Mouse (Mus musculus): ENCODE results near the gene Zp3. TPM values are rescaled to one million over a fixed set of nuclear protein-coding genes. Genes with fewer than 3 reads are reported as not detected.

The Zp3 gene
- polyA plus RNA-seq, 1 experiment from 2014 or later: not detected

DNA sequence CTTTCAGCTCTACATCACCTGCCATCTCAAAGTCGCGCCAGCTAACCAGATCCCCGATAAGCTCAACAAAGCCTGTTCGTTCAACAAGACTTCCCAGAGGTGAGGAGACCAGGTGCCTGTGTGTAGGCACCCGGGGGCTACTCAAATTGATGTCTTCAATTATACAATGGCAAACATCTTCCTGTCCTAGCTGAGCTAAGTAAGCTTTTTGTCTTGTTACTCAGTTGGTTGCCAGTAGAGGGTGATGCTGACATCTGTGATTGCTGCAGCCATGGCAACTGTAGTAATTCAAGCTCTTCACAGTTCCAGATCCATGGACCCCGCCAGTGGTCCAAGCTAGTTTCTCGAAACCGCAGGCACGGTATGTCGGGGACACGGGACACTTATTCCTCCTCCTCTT, 7.3 kb downstream of the Zp3 start:
- 57% methylated on average over 11 of the region's 11 CpGs for WGBS
- ATAC-seq: no peak

DNA sequence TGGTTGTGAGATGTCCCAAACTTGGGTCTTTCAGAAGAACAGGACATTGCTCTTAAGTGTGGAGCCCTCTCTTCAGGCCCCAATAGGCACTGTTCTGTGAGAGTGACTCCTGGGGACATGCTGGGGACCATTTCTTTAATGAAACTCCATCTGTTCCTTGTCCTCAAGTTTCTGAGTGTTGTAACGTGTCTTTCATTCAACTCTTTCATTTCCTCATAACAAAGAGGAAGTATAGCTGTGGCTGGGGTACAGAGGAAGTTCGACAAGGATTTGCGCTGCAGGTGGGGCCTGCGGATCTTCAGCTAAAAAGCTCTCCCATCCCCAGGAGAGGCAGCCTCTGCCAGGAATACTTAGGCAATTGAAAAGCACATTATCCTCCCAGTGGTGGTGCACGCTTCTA, 10.7 kb downstream of the Zp3 start:
- Histone ChIP-seq H3K4me1 (replicated peaks) (peaks cover 4% of the 10 kb centered on the region), H3K4me2 (replicated peaks) (no peak overlapping the region), H3K27ac (no peak overlapping the region), H3K4me3 (replicated peaks) (no peak overlapping the region), H3K27me3 (no peaks in the 10 kb centered on the region), H3K9me3 (no peaks in the 10 kb centered on the region), H3K9ac (replicated peaks) (no peak overlapping the region), H3K36me3 (no peaks in the 10 kb centered on the region)
- ATAC-seq: no peak
- 70% methylated on average over 5 of the region's 5 CpGs for WGBS

More for the DNA sequence above, 7.3 kb downstream of the Zp3 start:
- H3K27me3 ChIP-seq: no peaks in the 10 kb centered on the region
- no peaks in the 10 kb centered on the region for H3K9me3 ChIP-seq
- H3K36me3 ChIP-seq: no peaks in the 10 kb centered on the region
- no peaks in the 10 kb centered on the region for H3K4me1 ChIP-seq (replicated peaks)
- no peak overlapping the region for H3K9ac ChIP-seq (replicated peaks)
- no peak overlapping the region for H3K27ac ChIP-seq
- no peak overlapping the region for H3K4me3 ChIP-seq (replicated peaks)
- no peak overlapping the region for H3K4me2 ChIP-seq (replicated peaks)

DNA sequence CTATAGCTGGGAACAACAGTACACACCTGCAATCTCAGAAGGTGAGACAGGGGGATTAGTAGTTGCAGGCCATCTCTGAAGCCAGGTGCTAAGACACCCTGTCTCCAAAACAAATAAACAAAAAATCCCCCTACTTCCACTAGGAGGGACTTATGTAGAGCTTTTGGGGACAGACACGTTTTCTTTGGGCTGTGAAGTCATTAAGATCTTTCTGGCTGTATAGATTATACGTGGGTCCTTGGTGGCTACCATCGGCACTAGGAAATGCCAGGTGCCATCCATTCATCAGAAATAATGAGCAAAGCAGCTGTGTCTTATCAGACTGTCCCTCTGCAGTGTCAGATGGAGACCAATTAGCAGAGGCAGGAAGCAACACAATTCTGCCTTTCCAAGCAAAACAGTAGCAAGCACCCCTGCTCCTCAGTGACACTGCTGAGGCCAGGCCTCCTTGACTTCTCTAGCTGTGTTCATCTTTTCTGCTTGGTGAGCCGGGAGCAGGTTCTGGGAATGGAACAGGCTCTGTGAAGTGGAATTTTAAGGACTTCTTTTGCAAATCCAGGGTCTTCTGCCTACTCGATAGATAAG, 13.6 kb downstream of the Zp3 start:
- H3K9me3 ChIP-seq: no peaks in the 10 kb centered on the region
- H3K4me2 ChIP-seq (replicated peaks): no peak overlapping the region
- H3K9ac ChIP-seq (replicated peaks): no peak overlapping the region
- no peak overlapping the region for H3K27ac ChIP-seq
- H3K4me1 ChIP-seq (replicated peaks): peaks cover 16% of the 10 kb centered on the region
- 59% methylated on average over 5 of the region's 5 CpGs for WGBS
- H3K36me3 ChIP-seq: peaks cover 22% of the 10 kb centered on the region
- ATAC-seq: no peak
- H3K4me3 ChIP-seq (replicated peaks): no peak overlapping the region
- H3K27me3 ChIP-seq: no peaks in the 10 kb centered on the region

DNA sequence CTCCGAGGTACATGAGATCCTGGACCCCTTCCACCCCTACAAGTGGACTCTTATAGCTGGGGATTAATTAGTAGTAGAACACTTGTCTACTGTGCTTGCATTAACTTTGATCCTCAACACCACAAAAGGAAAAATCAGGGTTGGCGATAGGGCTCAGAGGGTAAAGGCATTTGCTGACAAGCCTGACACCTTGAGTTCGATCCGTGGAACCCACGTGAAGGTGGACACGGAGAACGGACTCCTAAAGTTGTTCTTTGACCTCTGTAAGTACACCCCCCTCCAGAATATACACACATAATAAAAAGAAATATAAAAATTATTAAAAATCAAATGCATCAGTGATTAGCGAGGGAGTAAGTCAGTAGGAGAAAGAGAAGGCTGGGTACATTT, 14.4 kb downstream of the Zp3 start:
- H3K4me1 ChIP-seq (replicated peaks): peaks cover 16% of the 10 kb centered on the region
- peak overlapping the region; percentile 84; the same call in 1 of the 2 replicates for H3K4me3 ChIP-seq (replicated peaks)
- peak; percentile 59 for ATAC-seq
- H3K27ac ChIP-seq: no peak overlapping the region
- H3K36me3 ChIP-seq: peaks cover 30% of the 10 kb centered on the region
- H3K9ac ChIP-seq (replicated peaks): no peak overlapping the region
- H3K4me2 ChIP-seq (replicated peaks): no peak overlapping the region
- H3K27me3 ChIP-seq: no peaks in the 10 kb centered on the region
- WGBS: 70% methylated on average over 8 of the region's 8 CpGs
- no peaks in the 10 kb centered on the region for H3K9me3 ChIP-seq

GRCm38 (mm10) chr5:135994725-135995687, 15.1 kb downstream of the Zp3 start, which contains the start of gene Dtx2:
Gene Dtx2, plus strand, starts transcription at chr5:135994800.
- H3K4me3 ChIP-seq (replicated peaks): peak within 1 kb of the TSS; percentile 84
- H3K27me3 ChIP-seq: no peaks in the 10 kb centered on the region
- WGBS: 1% methylated on average over 47 of the region's 47 CpGs
- peak within 1 kb of the TSS; percentile 79 for H3K4me2 ChIP-seq (replicated peaks)
- peaks cover 16% of the 10 kb centered on the region for H3K4me1 ChIP-seq (replicated peaks)
- H3K9ac ChIP-seq (replicated peaks): peak within 1 kb of the TSS; percentile 93
- peak; percentile 95 for ATAC-seq
- peaks cover 37% of the 10 kb centered on the region for H3K36me3 ChIP-seq
- no peaks in the 10 kb centered on the region for H3K9me3 ChIP-seq
- peak within 1 kb of the TSS; percentile 85 for H3K27ac ChIP-seq

DNA sequence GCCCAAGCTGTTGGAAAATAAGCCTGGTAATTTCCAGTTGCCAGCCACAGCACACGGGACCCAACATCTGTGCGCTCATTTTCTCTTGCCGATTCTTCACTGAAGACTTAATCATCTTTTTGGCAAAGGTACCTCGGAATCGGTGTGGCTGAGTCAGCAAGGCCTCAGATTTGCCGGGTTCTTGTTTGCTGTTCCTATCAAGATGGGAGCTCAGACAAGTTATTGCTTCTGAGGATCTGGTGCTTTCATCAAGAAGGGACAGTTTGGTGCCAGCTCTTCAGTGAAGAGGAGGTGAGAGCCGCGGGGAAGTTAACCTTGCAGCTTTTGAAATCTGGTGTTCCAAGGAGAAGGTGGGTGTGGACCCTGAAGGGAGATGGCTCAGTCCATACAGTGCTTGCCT, 16.3 kb downstream of the Zp3 start:
- Histone ChIP-seq H3K4me3 (replicated peaks) (peak overlapping the region; percentile 84; the same call in 1 of the 2 replicates), H3K27ac (no peak overlapping the region), H3K36me3 (peaks cover 39% of the 10 kb centered on the region), H3K9me3 (no peaks in the 10 kb centered on the region), H3K4me2 (replicated peaks) (no peak overlapping the region), H3K27me3 (no peaks in the 10 kb centered on the region), H3K4me1 (replicated peaks) (peaks cover 16% of the 10 kb centered on the region), H3K9ac (replicated peaks) (no peak overlapping the region; the same call in 1 of the 2 replicates)
- 91% methylated on average over 8 of the region's 8 CpGs for WGBS
- no peak for ATAC-seq

DNA sequence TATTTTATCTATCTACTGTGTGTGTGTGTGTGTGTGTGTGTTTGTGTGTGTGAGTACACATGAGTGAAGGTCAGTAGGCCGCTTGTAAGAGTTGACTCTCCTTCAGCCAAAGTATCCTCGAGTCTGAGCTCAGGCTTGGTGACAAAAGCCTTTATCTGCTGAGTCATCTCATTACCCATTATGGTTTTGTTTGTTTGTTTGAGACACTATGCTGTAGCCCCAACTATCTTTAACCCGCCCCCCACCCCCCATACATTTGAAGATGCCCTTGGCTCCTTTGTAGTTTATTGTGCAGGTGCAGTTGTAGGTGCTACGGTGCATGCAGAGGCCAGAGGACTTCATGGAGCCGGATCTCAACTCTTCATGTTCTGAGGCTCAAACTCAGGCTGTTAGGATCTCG, 21.3 kb downstream of the Zp3 start:
- H3K4me3 ChIP-seq (replicated peaks): no peak overlapping the region
- H3K4me1 ChIP-seq (replicated peaks): peaks cover 14% of the 10 kb centered on the region
- no peaks in the 10 kb centered on the region for H3K27me3 ChIP-seq
- peaks cover 52% of the 10 kb centered on the region for H3K36me3 ChIP-seq
- no peaks in the 10 kb centered on the region for H3K9me3 ChIP-seq
- WGBS: 96% methylated on average over 6 of the region's 6 CpGs
- ATAC-seq: no peak
- no peak overlapping the region for H3K27ac ChIP-seq
- no peak overlapping the region for H3K4me2 ChIP-seq (replicated peaks)
- no peak overlapping the region for H3K9ac ChIP-seq (replicated peaks)

- Histone ChIP-seq H3K9ac (replicated peaks) (0 out of 2 replicates have a peak overlapping the region, but pooled peaks have one; percentile 5), H3K9me3 (no peaks in the 10 kb centered on the region), H3K4me1 (replicated peaks) (0 out of 2 replicates have a peak, but pooled peaks cover 9% of the 10 kb centered on the region), H3K4me3 (replicated peaks) (no peak overlapping the region), H3K36me3 (peaks cover 42% of the 10 kb centered on the region), H3K4me2 (replicated peaks) (no peak overlapping the region), H3K27me3 (no peaks in the 10 kb centered on the region), H3K27ac (no peak overlapping the region)
- no peak for ATAC-seq
- 89% methylated on average over 2 of the region's 2 CpGs for WGBS
Observed at GRCm38 (mm10) chr5:136002325-136002724, 22.4 kb downstream of the Zp3 start.

- no peak for ATAC-seq
- WGBS: 26% methylated on average over 3 of the region's 3 CpGs
- no peak overlapping the region for H3K27ac ChIP-seq
Observed at GRCm38 (mm10) chr5:136002751-136003151, 22.9 kb downstream of the Zp3 start.

GRCm38 (mm10) chr5:136004537-136004936, 24.6 kb downstream of the Zp3 start:
- Histone ChIP-seq H3K4me2 (replicated peaks) (no peak overlapping the region), H3K36me3 (peaks cover 21% of the 10 kb centered on the region), H3K4me1 (replicated peaks) (0 out of 2 replicates have a peak, but pooled peaks cover 9% of the 10 kb centered on the region), H3K4me3 (replicated peaks) (no peak overlapping the region), H3K27ac (no peak overlapping the region), H3K27me3 (no peaks in the 10 kb centered on the region), H3K9ac (replicated peaks) (no peak overlapping the region), H3K9me3 (no peaks in the 10 kb centered on the region)
- ATAC-seq: no peak
- WGBS: 84% methylated on average over 4 of the region's 4 CpGs

More at GRCm38 (mm10) chr5:136002751-136003151, 22.9 kb downstream of the Zp3 start:
- Histone ChIP-seq H3K9me3 (no peaks in the 10 kb centered on the region), H3K4me3 (replicated peaks) (no peak overlapping the region), H3K4me2 (replicated peaks) (no peak overlapping the region), H3K4me1 (replicated peaks) (0 out of 2 replicates have a peak, but pooled peaks cover 9% of the 10 kb centered on the region), H3K9ac (replicated peaks) (0 out of 2 replicates have a peak overlapping the region, but pooled peaks have one; percentile 5), H3K36me3 (peaks cover 38% of the 10 kb centered on the region), H3K27me3 (no peaks in the 10 kb centered on the region)

- no peak overlapping the region for H3K4me2 ChIP-seq (replicated peaks)
- H3K4me1 ChIP-seq (replicated peaks): 0 out of 2 replicates have a peak, but pooled peaks cover 3% of the 10 kb centered on the region
- H3K4me3 ChIP-seq (replicated peaks): no peak overlapping the region
- H3K9me3 ChIP-seq: no peaks in the 10 kb centered on the region
- ATAC-seq: no peak
- 85% methylated on average over 7 of the region's 7 CpGs for WGBS
- H3K27me3 ChIP-seq: no peaks in the 10 kb centered on the region
- peaks cover 33% of the 10 kb centered on the region for H3K36me3 ChIP-seq
- no peak overlapping the region for H3K9ac ChIP-seq (replicated peaks)
- H3K27ac ChIP-seq: no peak overlapping the region
Observed at GRCm38 (mm10) chr5:136007745-136008144, 27.8 kb downstream of the Zp3 start.

GRCm38 (mm10) chr5:136014877-136015276, 35.0 kb downstream of the Zp3 start:
- Histone ChIP-seq H3K36me3 (peaks cover 55% of the 10 kb centered on the region), H3K4me1 (replicated peaks) (peaks cover 8% of the 10 kb centered on the region), H3K27ac (no peak overlapping the region), H3K27me3 (no peaks in the 10 kb centered on the region), H3K4me3 (replicated peaks) (no peak overlapping the region), H3K9me3 (no peaks in the 10 kb centered on the region), H3K4me2 (replicated peaks) (no peak overlapping the region), H3K9ac (replicated peaks) (no peak overlapping the region)
- no peak for ATAC-seq
- WGBS: 83% methylated on average over 10 of the region's 10 CpGs

Data from midbrain, embryonic 13.5 days (tissue).